Mouse (Mus musculus) right cerebral cortex, postnatal 25 days (tissue): ENCODE results near the gene Opn4.

Experiments used
- DNase-seq: peaks from one replicate; pipeline ENCODE4 v3.0.0; 2022

Gene Opn4

DNA sequence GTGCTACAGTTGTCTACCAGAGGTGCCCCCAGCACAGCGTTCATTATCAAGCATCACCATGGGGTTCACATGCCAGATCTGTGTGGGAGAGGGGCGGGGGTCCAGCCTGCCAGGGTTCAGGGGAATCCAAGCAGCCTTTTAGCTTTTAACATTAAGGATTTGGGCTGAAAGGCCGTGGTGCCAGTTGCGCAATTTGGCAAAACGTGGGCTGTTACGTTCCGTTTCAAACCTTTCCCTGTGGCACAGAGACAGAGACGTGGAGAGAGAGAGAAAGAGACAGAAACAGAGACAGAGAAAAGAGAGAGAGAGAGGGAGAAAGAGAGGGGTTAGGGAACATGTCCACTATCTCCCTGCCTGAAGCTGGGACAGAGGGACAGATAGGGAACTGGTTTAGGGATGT, 38.3 kb downstream of the Opn4 start:
- DNase-seq = no peak

DNA sequence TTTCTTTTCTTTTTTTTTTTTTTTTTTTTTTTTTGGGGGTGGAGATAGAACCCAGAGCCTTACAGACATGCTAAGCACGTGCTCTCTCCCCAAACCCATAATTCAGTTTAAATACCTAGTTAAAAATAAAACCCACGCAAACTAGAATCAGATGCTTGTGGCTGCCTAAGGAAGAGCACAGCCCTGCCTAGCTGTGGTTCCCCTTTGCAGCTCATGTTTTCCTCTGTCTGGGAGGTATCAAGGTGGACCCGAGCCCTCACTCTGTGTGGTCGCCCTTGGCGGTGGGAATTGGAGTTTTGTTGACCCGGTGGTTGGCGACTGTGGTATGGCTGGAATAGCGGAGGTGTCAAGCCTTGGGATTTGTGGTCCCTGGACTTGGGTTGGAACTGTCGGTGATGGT, 41.0 kb downstream of the Opn4 start:
- no peak for DNase-seq

DNA sequence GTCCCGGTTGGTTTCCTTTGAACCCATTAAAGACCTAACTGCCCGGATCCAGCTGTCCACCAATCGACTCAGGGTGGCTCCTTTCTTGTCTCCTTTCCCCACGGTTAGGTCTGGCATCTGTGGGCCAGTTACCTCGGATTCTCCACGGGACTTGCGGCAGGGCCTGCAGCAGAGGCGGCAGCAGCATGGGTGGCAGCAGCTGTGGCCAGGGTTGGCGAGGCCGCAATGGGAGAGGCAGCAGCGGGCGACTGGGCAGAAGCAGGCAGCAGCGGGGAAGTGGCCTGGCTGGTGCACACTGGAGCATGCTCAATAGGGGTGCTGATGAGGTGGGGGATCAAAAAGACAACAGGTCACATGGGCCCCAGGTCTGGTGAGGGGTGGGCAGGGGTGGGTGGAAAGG, 44.7 kb downstream of the Opn4 start:
- no peak for DNase-seq

DNA sequence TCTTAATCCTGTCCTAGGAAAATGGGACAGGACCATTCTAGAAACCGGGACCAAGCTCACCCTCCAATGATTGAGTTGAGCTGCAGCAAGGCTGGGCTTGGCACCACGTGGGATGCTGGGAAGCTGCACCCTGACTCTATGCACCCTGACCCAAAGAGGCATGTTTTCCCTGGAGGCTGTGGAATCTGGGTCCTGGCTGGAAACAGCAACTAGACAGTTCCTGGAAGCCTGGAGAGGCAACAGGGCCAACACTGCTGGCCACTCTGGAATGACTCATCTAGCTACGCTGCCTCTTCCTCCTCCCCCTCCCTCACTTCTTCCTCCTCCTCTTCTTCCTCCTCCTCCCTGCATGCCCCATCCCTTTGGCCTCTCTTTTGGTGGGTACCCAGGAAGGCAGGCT, 45.9 kb downstream of the Opn4 start:
- DNase-seq = no peak

DNA sequence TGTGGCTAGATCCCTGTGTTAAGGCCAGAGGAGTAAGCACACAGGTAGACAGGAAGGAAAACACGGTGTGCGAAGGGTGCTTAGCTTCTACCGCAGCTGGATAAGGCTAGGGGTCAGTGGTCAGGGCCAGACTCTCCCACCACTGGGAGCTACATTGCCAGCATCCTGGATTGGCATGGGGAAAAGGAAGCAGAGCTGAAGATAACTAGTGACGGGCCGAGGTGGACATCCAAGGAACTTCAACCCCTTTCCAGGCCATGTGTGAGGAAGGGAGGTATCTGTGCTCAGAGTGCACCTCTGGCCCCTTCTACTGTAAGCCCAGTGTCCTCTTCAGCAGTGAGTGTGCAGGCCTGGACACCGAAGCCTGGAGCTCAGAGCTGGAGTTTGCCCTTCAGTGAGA, 46.5 kb downstream of the Opn4 start:
- DNase-seq = no peak

DNA sequence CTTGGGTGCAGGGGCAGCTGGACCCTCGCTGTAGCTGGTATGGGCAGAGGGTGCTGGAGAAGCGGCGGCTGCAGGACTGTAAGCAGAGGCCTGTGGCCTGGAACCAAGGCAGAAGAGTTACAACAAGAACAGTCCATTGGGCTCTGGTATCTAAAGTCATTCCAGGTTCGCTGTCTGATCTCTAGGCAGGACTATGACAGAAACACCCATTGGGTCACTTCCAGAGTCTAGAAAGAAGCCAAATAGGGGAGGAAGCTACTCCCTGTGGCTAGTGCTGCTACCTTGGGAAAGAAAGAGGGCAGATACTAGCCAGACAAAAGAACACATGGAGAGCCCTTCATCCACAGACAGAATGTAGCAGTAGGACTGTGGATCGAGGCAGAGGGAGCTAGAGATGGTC, 47.7 kb downstream of the Opn4 start:
- no peak for DNase-seq

DNA sequence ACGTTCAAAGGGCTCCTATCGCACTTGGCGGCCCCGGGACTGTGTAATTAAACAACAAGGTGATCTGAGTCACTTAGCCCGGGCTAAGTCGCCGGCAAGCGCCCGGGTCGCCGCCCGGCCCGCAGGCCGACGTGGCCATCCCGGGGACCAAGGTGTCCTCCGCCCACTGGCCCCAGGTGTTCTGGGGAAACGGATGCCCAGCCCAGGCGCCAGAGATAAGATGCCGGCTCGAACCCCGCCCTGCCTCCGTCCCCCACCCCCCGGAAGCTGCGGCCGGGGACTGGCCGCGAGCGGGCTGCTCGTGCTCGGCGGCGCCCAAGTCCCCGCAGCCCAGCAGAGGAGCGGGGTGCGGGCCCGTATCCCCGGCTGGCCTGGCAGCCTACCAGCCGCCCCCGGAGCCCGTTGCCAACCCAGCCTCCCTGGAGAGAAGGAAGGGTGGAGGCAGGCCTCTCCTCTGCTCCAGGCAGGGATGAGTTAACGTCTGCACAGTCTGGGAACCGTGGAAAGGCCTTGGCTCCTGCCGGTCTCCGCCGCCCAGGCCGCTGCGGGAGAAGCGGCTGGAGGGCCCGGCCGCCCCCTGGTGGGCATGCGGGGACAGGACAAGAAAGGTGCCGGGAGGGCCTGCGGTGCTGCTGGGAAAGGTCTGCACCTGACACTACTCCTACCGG, 50.8 kb downstream of the Opn4 start:
- peak; percentile 84 for DNase-seq

DNA sequence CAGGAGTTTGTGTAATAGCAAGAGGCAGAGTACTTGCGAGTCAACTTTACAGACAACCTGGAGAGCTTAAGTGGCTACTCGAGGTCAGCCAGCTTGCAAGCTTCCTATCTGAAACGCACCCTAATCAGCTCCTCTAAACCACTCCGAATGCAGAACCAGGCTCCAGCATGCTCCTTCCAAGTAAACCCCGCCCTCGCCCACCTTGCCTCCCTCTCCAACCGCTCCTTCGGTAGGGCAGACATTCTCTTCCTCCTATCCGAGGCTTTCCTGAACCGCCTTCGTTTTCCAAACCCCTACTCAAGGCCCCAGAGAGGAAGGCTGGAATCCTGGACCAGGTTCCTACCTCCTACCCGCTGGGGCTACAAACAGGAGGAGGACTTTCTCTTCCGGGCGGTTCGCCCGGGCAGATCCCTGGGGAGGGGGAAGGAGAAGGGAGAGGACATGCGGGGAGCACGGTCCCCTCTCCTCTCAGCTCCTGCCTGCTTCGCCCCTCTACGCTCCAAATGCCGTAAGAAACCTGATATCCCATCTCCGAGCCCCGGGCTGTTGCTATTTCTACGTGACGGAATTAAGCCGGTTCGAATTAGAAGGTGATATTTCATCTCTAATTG, 51.4 kb downstream of the Opn4 start:
- DNase-seq = peak; percentile 66

DNA sequence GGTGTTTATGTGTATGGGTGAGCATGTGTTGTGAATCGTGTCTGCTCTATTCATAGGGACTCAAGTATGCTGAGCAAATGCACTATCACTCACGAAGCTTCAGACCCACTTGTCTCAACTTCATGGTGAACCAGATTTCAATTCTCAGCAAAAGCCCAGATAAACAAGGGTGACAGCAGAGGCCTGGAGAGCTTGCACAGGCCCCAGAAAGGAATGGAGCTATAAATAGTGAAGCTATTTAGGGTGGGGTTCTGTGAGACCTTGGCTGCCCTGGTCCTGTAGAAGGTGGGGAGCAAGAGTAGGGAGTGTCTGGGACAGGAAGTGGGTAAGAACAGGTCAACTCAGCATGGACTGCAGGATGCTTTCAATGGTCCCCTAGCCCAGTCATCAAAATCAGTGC, 55.4 kb downstream of the Opn4 start:
- DNase-seq = no peak

DNA sequence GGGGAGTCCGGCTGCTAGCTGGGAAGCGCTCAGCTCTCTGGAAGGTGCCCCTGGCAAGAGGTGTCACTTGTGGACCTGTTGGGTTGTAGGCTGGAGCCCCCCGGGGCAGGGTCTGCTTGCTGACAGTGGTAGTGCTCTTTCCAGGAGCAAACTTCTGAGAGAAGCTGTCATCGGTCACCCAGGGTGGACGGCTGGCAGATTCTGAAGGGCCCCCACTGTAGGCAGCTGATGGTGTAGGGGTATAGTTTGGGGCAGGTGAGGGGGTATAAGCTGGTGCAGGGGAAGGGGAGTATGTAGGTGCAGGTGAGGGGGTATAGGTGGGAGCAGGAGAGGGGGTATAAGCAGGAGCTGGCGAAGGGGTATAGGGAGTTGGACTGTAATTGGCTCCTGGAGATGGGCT, 55.9 kb downstream of the Opn4 start:
- DNase-seq = no peak

DNA sequence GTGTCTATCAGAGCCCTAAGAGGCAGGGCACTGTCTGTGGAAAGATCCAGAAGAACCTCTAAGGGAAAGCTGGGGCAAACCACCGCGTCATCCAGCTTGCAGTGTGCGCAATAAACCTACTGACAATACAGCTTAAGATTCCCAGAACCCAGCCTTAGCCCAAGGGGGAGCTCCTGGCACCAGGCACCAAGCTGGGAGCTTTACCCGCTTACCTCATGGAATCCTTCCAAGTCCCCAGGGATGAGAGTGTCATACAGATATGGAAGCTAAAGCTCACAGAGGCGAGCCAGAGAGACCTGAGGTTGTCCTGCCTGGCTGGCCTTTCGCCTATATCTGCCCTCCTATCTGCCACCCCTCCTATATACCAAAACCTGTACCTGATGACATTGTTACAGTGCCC, 56.3 kb downstream of the Opn4 start:
- DNase-seq = no peak

DNA sequence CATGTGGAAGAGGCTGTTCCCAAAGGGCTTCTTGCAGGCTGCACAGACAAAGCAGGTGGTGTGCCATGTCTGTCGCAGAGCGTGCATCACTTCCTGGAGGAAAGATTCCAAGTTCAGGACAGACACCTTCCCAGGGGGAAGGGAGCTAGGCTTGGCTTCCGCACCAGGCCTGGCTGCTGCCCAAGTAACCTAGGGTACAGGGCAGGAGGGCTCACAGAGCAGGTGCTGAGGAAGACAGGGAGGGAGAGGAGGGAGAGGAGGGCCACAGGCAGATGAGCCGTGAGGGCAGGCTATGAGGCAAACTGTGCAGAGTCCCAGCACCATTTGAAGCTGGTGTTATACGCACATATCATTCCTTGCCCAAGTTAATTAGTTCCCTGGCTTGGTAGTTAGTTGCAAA, 58.0 kb downstream of the Opn4 start:
- DNase-seq = no peak

DNA sequence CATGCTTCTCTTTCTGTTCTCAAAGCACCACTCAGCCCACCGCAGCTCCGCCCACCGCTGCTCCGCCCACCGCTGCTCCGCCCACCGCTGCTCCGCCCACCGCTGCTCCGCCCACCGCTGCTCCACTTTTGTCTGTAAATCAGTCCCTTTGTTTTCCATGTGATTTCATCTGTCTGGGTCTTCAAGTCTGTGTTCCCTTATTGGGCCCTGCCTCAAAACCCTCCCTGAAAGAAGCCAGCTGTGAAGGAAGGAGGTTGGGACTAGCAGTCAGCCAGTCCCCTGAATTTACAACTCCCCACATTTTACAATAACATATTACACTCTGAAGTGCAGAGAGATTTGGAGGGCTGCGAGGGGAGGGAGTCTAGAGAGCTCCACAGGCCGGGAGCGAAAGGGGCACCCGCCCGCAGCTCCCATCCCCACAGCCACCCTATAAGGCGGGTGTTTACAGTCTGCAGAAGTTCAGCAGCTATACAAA, 59.2 kb downstream of the Opn4 start:
- no peak for DNase-seq
